Mouse (Mus musculus): Measurements from ENCODE around the gene Med24.
"Not testable (repeated sequence)": the region's sequence is repeated elsewhere in the genome, so short reads cannot be mapped to it uniquely, and the experiment has no call there.

Gene Med24

GRCm38 (mm10) chr11:98693201-98693600, 36.0 kb downstream of the Med24 start:
- no peak for DNase-seq (ENCODE audit: low spot score)

- DNase-seq (ENCODE audit: low spot score), result no peak
Observed at GRCm38 (mm10) chr11:98688009-98688408, 41.2 kb downstream of the Med24 start.

GRCm38 (mm10) chr11:98686976-98687375, 42.3 kb downstream of the Med24 start:
- no peak for DNase-seq (ENCODE audit: low spot score)

GRCm38 (mm10) chr11:98685642-98686041, 43.6 kb downstream of the Med24 start:
- DNase-seq (ENCODE audit: low spot score), result no peak

- peak; percentile 16 for DNase-seq (ENCODE audit: low spot score)
Observed at GRCm38 (mm10) chr11:98682811-98683210, 46.4 kb downstream of the Med24 start.

- peak; percentile 96 for DNase-seq (ENCODE audit: low spot score)
Observed at GRCm38 (mm10) chr11:98681786-98682745, 47.2 kb downstream of the Med24 start, which contains the start of gene Psmd3. Gene Psmd3 (plus strand): TSS chr11:98682554.

- no peak for DNase-seq (ENCODE audit: low spot score)
Observed at GRCm38 (mm10) chr11:98681186-98681585, 48.0 kb downstream of the Med24 start.

GRCm38 (mm10) chr11:98680595-98680994, 48.6 kb downstream of the Med24 start:
- not testable (repeated sequence) for DNase-seq (ENCODE audit: low spot score)

GRCm38 (mm10) chr11:98680023-98680422, 49.2 kb downstream of the Med24 start:
- no peak for DNase-seq (ENCODE audit: low spot score)

GRCm38 (mm10) chr11:98675829-98676363, 53.3 kb downstream of the Med24 start:
- no peak for DNase-seq (ENCODE audit: low spot score)

- DNase-seq (ENCODE audit: low spot score), result peak; percentile 77
Observed at GRCm38 (mm10) chr11:98673136-98673535, 56.1 kb downstream of the Med24 start.

GRCm38 (mm10) chr11:98672482-98672881, 56.8 kb downstream of the Med24 start:
- no peak for DNase-seq (ENCODE audit: low spot score)

- DNase-seq (ENCODE audit: low spot score), result no peak
Observed at GRCm38 (mm10) chr11:98671857-98672256, 57.4 kb downstream of the Med24 start.

GRCm38 (mm10) chr11:98671284-98671815, 57.9 kb downstream of the Med24 start:
- DNase-seq (ENCODE audit: low spot score), result no peak

GRCm38 (mm10) chr11:98668984-98669383, 60.3 kb downstream of the Med24 start:
- DNase-seq (ENCODE audit: low spot score), result no peak

GRCm38 (mm10) chr11:98664091-98664490, 65.1 kb downstream of the Med24 start, which contains the start of gene Gsdma:
Gene Gsdma (plus strand): TSS chr11:98664351.
- no peak for DNase-seq (ENCODE audit: low spot score)

GRCm38 (mm10) chr11:98660517-98660916, 68.7 kb downstream of the Med24 start:
- peak; percentile 74 for DNase-seq (ENCODE audit: low spot score)

GRCm38 (mm10) chr11:98655076-98655475, 74.2 kb downstream of the Med24 start:
- peak; percentile 71 for DNase-seq (ENCODE audit: low spot score)

Data from embryo, embryonic 10 days (tissue).